Mouse (Mus musculus) c-Kit-positive CD71-positive TER-119-positive erythroid progenitor cells, embryonic 14.5 days (primary cell): Measurements from ENCODE around the gene Lrrk1.
"Not testable (repeated sequence)": the region's sequence is repeated elsewhere in the genome, so short reads cannot be mapped to it uniquely, and the experiment has no call there.

Experiments
- DNase-seq: peaks from one replicate; pipeline ENCODE4 v3.0.0-alpha.2; 2013; ENCODE audit warnings: low spot score

The Lrrk1 gene

DNA sequence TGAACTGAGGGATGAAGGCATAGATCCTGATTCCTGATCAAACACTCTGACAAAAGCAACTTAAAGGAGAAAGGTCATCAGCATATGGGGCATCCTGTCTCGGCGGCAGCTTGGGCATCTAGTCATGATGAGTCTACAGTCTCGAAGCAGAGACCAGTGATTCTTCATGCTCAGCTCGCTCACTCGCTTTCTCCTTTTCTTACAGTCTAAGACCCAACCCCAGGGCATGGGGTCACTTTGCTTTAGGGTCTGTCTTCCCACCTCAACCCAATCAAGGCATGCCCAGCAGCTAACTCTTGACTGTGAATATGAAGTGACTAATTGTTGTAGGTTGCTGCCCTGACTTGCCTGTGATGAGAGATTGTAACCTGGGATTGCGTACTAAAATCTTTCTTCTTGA is 163.6 kb downstream of the Lrrk1 start:
- DNase-seq, result no peak

DNA sequence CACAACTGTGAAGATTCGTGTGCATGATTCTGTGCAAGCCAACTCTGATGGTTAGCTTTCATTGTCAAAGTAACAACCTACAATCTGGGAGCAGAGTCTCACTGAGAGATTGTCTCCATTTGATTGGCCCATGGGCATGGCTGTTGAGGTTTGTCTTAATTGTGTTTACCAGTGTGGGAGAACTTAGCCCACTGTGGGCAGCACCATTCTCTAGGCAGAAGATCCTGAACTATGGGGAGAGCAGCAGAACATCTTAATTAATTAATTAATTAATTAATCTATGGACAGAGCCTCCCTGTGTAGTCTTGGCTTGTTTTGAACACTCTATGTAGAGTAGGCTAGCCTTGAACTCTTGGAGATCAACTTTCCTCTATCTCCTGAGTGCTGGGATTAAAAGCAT is 164.4 kb downstream of the Lrrk1 start:
- DNase-seq, result no peak

DNA sequence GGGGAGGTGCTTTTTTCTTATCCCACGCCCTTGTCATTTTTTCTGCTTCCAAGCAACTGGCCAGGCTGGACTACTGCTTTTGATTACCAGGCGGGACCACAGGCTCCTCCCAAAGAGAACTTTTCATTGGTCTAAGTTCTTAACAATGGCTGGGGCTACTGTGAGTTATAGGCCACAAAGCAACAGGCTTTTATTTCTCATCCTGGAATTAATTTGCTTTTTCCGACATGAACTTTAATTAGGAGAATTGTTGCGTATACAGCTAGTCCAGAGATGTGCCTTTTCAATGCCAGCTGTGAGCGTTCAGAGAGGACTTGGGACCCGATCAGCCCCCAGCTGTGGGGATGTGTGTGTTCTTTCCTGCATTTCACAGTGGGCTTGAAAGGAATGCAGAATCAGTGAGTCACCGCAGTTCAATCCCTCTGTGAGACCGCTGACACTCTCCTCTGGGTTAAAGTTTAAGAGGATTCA is 165.5 kb downstream of the Lrrk1 start:
- no peak for DNase-seq

DNA sequence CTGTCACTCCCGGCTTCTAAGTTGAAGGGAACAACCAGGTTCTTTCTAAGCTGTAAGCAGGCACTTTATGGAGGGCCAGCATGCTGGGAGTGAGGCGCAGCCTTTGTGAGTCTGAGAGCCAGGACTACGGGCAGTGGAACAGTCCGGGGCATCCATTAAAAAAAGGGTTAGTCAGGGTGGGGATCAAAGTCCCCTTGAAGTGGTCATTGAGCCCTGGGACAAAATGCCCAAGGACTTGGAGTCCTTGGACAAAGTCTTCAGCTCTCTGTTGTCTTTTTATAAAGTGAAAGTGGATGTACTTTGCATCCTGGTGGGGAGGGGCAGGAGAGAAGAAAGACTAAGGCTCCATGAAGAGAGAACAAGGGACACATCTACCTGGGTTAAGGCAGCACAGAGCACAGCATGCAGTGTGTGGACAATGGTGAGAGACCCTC is 168.3 kb downstream of the Lrrk1 start:
- DNase-seq, result no peak

DNA sequence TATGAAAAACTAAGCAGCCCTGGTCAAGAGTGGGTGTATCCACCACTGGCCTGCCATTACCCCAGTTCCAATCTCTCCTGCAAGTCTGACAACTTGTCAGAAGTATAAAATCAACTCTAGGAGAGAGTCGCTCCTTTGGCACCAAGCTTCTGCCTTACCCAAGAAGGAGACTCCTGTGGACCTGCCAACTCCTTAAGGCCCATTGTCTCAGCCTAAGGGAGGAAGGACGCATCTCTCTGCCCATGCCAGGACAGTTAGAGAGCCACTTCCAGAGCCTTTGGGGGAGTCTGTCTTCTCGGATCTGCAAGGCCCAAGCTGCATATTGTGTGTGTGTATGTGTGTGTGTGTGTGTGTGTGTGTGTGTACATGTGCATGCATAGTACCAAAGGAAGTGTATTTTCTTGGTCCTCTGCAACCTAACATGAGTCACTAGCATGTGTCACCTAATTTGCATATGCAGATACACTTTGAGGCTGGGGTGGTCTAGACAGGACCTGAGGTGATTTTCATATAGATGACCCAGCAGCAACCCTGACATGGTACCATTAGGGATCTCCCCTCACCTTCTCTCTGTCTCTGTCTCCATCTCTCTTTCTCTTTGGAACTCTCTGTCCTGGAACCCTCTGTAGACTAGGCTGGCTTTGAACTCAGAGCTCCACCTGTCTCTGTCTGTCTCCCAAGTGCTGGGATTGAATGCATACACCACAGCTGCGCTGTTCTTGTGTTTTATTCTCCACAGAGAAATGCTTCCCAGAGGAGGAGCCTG is 168.9 kb downstream of the Lrrk1 start:
- DNase-seq, result no peak

DNA sequence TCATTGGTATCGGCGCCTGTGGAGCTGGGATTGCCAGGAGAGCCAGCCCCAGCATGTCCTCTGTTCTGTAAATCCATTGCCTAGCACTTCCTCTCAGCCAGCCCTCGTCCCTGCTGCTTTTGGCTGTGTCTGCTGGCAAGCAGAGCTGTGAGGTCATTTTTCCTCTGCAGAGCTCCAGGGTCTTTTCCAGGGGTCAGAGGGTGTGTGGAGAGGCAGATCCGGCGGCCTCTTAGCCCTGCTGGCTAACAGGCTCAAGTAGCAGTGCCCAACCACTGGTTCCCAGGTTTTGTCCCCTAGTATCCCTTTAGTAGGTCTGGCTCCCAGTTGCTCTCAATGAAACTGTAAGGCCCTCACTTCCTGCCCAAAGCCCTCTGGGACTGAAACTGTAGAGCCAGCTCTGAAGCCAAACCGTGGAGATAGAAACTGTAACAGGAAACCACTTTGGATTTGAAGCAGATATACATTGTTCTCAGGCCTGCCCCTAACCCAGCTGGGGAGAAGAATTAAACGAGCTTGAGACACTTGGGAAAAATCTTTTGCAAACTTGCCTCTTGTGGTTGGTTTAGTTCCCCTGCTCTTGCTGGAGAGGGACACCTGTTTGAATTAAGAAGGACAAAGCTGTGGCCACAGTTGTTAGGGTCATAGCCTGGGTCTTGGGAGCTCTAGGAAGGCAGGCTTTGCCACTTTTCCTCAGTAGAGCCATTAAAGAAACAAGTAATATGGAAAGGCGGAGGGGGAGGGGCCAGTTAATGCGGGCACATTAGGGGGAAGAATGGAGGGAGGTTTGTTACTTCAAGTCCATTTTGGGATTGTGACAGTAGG is 169.7 kb downstream of the Lrrk1 start:
- no peak for DNase-seq

DNA sequence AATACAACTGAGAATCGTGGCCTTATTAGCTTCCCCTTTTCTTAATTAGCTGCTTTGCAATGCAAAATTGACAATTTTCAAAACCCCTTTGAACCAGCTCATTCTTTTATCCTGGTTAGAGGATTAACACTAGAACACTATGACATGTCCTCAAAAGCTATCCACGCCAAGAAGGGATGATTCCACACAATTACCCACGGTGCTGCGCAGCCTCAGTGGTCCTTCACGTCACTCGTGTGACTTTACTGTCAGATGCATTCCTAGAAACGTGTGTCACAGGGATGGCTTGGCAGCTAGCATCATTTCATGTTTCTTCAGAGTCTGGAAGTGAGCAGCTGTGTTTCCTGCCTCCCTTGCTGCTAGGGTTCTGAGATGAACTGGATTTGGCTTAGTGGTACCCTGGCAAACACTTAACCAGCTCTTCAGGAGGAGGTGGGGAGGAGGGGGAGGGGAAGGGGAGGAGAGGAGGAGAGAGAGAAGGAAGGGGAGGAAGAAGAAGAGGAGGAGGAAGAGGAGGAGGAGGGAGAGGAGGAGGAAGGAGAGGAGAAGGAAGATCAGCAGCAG is 170.5 kb downstream of the Lrrk1 start:
- no peak for DNase-seq

DNA sequence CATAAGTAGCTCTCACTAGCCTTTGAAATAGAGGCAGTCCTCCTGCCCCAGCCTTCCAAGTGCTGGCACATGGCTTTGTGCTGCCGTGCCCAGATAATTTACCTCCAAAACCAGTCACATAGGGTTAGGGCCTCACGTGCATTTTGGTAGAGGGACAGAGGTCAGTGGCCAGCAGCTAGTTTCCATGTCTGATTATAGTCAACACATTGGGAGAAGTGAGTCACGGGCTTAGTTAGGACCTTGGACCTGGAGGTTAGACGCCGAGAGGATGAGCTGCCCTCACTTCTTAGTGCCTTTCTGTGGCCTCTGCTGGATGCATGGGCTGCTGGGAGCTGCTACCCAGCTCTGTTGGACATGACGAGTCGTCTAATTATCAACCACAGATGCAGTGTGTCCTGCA is 171.1 kb downstream of the Lrrk1 start:
- no peak for DNase-seq

DNA sequence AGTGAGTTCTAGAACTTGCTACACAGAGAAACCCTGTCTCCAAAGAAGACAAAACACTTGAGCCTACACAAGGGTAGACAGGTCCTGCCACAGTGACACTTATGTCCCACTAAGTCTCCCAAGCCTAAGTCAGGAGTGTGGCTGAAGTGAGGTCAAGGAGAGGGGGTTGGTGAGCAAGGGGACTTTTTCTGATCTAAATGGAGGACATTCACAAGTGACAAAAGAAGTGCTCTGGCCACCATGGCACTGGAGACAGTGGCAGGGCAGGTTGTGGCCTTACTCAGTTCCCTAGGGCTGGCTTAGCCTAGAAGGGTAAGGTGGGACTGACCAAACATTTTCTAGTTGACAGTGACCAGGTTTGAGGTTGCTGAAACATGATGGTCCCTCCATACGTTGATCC is 172.2 kb downstream of the Lrrk1 start:
- no peak for DNase-seq

DNA sequence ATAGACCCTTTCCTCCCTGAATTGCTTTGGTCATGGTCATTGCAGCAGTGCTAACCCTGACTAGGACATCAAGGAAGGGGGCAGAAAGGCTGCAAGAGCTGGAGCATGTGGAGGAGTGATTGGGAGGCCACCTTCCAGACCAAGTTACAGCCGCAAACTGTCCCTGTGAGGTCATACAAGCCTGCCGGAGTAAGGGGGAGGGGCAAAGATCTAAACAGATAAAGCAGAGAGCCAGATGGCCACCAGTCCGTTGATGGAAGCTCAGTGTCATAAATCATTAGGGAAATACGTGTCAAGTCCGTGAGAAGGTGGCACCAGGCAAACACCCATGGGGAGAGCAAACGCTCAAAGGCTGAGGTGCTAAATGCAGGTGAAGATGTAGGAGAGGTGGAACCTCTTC is 173.7 kb downstream of the Lrrk1 start:
- no peak for DNase-seq

DNA sequence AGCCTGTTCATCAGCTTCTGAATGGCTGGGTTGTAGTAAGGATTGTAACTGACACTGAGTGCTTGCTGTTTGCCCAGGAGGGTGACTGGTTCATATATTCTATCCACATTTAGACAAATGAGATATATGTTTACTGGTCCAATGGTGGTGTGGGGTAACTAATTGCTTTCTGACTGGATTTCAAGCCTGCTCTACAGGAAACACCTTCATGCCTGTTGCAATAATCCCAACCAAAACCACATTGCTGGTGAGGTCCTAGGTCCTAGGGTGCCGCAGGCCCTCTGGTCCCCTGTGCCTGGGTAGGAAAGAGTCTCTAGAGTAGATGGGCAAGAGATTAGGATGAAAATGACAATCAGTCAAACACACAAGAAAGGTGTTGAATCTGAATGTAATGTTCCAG is 175.3 kb downstream of the Lrrk1 start:
- DNase-seq, result no peak

DNA sequence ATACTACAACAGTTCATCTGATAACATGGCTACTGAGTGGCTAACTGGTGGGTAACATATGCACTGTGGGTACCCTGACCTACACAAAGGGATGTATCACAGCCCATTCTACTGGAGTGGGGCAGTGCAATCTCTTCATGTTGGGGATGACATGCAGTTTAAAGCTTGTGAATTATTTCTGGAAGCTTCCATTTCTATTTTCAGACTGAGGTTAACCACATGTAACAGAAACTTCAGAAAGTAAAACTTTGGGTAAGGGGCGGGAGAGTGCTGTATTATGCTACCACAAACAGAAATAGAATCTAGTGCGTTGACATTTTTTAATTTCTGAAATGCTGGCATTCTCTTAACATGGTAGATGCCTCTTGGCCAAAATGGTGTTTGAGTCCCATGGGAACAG is 178.2 kb downstream of the Lrrk1 start:
- DNase-seq, result no peak

DNA sequence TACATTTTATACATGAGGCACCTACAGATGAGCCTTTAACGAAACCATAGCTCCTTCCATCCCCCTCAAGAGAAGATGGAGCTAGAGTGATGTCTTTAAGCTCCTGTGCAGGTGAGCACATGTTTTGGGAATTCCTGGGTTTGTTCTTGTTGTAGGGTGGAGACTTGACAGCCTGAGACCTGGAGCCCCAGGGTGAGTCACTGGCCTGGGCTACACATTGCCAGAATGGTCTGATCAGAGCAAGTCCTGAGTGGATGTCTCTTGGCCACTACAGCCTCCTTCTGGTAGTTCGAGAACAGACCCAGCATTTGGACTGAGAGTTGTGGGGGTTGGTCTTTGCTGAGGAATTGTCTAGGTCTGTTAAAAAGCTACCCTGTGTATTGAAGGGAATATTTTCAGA is 186.5 kb downstream of the Lrrk1 start:
- no peak for DNase-seq

DNA sequence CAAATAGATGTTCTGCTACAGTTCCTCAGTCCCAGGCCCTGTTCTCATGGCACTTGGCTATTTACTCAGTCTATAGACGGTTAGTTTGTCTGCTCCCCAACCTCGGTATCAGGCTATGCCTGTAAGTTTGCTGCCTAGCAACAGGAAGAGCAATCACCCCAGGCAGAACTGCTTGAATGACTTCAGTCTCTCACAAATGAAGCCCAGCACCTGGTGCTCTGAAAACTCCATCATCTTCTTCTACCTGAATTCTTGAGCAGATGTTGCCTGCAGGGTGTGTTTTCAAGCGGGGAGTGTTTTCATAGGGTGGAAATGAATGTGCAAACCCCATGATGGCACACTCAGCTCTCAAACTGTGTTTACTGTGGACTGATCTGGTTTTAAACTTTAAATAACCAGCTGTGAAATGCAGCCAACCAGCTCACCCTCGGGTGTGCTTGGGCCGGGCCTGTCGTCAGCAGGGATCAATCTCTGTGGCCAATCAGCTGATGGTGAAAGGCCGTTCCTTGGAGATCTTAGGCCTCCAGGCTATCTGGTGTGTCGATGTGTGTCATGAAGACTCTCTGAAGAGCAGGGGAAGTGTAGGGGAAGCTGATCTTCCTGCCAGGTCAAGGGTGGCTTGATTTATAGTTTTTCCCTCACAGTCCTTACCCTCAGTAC is 187.2 kb downstream of the Lrrk1 start:
- no peak for DNase-seq

DNA sequence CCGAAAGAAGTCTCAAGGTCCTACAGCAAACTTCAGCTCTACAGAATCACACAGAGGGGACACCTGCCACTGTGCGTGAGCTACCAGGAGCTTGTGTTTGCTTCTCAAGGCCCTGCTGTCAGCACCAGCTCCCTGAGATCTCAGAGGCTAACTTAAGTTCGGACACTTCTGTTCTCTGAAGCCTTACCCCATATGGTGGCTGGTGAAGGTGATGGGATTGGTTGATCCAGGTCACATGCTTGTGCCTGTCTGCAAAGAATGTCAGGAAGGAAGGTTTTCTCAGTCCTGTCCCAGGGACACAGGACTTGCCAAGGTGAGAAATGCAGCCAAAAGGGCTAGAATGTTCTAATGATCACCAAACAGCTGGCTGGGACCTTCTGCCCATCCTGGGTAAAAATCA is 187.8 kb downstream of the Lrrk1 start:
- DNase-seq, result no peak

DNA sequence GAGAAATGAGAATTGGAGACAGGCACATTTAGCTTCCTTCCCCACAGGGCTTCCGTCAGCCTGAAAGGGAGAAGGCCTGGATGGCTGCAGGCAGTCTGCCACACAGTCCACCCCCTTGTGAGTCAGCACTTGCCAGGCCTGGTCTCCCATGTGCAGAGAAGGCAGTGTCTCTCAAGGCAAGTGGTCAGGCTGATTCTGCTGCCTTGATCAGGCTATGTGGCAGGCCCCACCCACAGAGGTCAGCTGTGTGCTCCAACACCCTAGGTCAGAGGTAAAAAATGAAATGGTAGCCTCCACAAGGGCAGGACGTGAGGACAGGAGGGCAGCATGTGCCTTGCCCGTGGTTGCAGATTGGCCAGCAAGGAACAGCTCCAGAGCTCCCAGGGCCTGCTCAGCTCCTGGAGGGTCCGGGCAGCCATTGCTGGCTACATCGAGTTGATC is 188.7 kb downstream of the Lrrk1 start:
- no peak for DNase-seq

DNA sequence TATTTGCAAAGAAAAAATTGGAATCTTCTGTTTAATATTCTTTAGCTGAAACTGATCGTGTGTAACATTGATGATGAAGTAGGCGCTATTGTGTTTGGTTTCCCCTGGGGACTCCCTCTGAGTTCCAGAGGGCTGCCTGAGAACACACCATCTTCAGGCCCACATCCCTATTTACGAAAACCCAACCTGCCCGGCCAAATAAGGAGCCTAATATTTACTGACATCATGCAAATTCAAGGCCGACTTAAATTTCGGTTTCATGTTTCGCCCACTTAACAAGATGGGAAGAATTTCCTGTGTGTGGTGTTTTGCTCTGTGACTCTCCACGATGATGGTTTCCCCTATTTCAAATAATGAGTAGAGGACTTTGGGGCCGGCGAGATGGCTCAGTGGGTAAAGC is 189.7 kb downstream of the Lrrk1 start:
- no peak for DNase-seq

DNA sequence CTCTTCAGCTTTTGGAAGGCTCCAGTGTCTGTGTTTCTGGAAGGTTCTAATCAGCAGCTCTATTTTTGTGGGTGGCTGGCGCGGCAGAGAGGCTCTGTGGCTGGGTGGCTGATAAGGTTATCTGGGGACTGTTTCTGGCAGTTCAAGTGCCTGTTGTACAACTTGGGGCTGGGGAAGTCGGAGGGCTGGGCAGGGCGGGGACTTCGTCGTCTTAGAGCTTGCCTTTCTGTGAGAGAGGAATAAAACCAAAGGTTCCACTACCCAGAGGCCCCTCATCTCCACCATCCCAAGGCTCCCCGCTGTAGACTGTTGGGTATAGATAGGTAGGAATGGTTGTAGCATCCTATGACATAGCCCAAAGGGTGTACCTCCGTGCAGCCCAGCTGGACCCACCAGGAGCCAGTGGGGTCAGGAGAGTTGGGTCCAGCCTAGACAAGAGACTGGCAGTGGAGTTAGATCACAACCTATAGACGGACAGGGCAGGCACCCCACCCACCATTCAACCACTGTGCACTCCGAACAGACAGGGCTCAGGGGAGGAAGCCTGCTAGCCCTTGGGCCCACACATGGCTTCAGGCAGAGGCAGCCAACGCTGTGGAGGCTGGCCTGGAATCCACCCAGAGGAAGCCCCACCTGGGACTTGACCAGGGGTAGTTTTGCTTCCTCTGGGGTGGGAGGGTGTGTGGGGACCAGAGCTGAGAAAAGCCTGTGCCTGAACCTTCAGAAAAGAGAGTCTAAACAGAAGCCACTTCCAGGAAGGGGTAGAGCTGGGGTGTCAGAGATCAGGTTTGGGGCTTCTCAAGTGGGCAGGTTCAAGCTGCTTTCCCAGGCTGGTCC is 191.3 kb downstream of the Lrrk1 start:
- peak; percentile 93 for DNase-seq

DNA sequence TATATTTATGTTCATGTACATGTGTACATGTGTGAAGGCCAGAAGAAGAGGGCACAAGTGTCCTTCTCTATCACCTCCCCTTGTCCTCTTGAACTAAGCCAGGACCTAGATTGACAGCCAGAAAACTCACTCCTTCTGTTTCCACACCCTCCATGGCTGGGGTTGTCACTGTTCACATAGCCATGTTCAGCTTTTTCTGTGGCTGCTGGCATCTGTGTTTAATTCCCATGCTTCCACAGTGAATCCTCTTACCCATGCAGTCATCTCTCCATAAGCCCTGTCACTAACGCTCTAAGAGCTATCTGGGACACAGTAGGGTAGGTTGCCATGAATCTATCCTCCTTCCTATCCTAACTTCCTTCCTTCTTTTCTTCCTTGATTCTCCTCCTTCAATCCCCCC is 192.3 kb downstream of the Lrrk1 start:
- DNase-seq, result no peak

DNA sequence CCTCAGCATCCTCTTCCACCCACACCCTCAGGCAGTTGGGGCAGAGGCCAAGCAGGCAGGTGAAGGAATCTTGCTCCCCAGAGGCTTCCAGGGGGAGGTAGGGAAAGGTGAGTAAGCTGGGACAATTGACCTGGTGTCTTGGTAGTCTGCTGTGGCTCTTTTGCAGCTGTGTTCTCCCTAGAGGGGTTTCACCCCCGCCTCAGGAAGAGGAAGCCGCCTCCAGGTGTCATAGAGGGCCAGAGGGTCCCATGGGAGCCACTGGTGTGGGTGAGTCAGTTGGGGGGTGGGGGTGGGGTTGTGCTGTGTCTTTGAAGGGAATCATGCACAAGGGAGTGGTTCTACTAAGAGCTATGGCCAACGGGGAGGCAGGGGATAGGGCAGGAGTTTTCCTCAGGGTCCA is 193.6 kb downstream of the Lrrk1 start:
- no peak for DNase-seq

DNA sequence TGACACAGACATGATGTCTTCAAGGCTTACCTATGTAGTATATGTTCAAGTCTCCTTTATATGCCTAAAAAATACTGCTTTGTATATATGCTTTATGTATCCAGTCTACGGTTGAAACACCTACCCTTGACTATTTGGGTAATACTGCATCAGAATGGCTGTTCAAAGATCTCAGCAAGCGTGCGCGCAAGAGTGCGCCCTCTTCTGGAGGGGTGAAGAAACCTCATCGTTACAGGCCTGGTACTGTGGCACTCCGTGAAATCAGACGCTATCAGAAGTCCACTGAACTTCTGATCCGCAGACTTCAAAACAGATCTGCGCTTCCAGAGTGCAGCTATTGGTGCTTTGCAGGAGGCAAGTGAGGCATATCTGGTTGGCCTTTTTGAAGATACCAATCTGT is 197.8 kb downstream of the Lrrk1 start:
- DNase-seq, result not testable (repeated sequence)
